Mouse (Mus musculus) kidney, embryonic 16.5 days (tissue): ENCODE results near the gene Ccdc89. TPM values are rescaled to one million over a fixed set of nuclear protein-coding genes. Genes with fewer than 3 reads are reported as not detected.

ENCODE experiments used
- ATAC-seq: fragments of 200-750 bp; cut with Nextera tagmentation; 2 replicates; pipeline ENCODE4 v1.8.0; 2017; ENCODE audit warnings: moderate TSS enrichment; ENCODE audit not compliant: low FRiP score, low TSS enrichment
- H3K27ac ChIP-seq: fragments of 300-500 bp; sonication (generic); 2 replicates; pipeline ENCODE4 v1.5.1; 2014; ENCODE audit warnings: low read length
- H3K27me3 ChIP-seq: fragments of 300-500 bp; sonication (generic); 2 replicates; pipeline ENCODE4 v1.6.1; 2014; ENCODE audit warnings: low read length, control low read depth, mixed read lengths; ENCODE audit not compliant: insufficient read depth
- H3K36me3 ChIP-seq: fragments of 300-500 bp; sonication (generic); 2 replicates; pipeline ENCODE4 v1.6.1; 2014; ENCODE audit warnings: low read length, control low read depth, mixed read lengths; ENCODE audit not compliant: insufficient read depth
- H3K4me1 ChIP-seq: fragments of 300-500 bp; sonication (generic); 2 replicates; pipeline ENCODE4 v1.6.1; 2014; ENCODE audit warnings: low read length, control low read depth, mixed read lengths; ENCODE audit not compliant: insufficient read depth
- H3K4me2 ChIP-seq: fragments of 300-500 bp; sonication (generic); replicated peaks from 2 replicates; pipeline ENCODE4 v1.6.1; 2014; ENCODE audit warnings: low read depth, low read length
- H3K4me3 ChIP-seq: fragments of 300-500 bp; sonication (generic); 2 replicates; pipeline ENCODE4 v1.5.1; 2014; ENCODE audit warnings: mild to moderate bottlenecking, low read length
- H3K9ac ChIP-seq: fragments of 300-500 bp; sonication (generic); replicated peaks from 2 replicates; pipeline ENCODE4 v1.6.1; 2014; ENCODE audit warnings: low read length
- H3K9me3 ChIP-seq: fragments of 300-500 bp; sonication (generic); 2 replicates; pipeline ENCODE4 v1.6.1; 2016; ENCODE audit warnings: low read length, control low read depth
- WGBS: fragments of 180-500 bp; shearing (Covaris S2); extraction: QIAGEN DNeasy Blood & Tissue Kit; methylation state at CpG from one replicate; pipeline ENCODE4 v1.1.7; 2014; 5-methylcytosine and 5-hydroxymethylcytosine counted together
- polyA plus RNA-seq: library from polyadenylated mRNA; unstranded; fragments of >200 nt; fragmentation: Nextera tagmentation; extraction: Ambion mirVana; gene quantifications from 2 replicates; pipeline ENCODE4 v1.2.1, GENCODE M21; 2015

Ccdc89 gene
- 1.2 and 1.3 TPM in 2 replicates for polyA plus RNA-seq

DNA sequence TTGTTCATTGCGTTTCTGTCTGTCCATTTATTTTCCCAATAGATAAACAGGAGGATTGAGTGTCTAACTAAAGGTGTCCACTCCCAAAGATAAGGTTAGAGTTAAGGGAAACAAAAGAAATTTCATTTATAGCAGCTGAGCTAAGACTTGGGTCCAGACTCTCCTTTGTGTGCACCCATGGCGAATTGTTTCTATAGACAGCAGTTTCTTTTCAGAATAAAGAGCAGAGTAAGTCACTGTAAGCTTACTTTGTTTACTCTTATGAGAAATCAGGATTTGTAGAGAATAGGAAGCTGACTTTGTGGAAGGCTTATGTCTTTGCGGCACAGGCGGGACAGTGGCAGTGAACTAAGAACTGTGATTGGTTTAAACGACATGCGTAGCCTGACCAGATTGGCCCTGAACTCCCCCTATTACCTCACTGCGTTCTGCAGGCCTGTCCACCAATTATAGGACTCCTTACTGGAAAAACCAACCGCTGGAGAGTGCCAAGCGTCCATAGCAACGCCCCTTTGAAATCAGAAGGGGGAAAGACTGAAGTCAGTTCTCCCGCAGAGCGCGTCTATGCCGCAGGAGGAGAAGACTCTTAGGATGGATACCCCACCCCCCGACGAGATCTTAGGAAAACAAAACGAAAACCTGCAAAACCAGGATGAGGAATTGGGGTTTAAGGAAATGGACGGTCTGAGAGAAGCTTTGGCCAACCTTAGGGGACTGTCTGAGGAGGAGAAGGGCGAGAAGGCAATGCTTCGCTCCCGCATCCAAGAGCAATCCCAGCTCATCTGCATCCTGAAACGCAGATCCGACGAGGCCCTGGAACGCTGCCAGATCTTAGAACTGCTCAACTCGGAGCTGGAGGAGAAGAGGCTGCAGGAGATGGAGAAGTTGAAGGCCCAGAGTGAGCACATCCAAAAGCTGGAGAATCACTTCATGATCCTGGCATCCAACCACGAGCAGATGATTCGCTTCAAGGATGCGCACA lies at the start of gene Ccdc89:
Gene Ccdc89, plus strand, starts transcription at position 558 of the 982 bp plus-strand sequence.
- ATAC-seq, result peak; percentile 100
- 0 out of 2 replicates have a peak, but pooled peaks cover 2% of the 10 kb centered on the region for H3K27me3 ChIP-seq

GRCm38 (mm10) chr7:90384411-90384810 lies 42.0 kb upstream of the Ccdc89 start:
- WGBS, result 71% methylated on average over 2 of the region's 2 CpGs
- H3K9ac ChIP-seq, result no peak overlapping the region
- no peak overlapping the region for H3K27ac ChIP-seq
- H3K4me1 ChIP-seq, result 0 out of 2 replicates have a peak, but pooled peaks cover 4% of the 10 kb centered on the region
- H3K4me3 ChIP-seq, result no peak overlapping the region
- H3K4me2 ChIP-seq, result no peak overlapping the region
- H3K36me3 ChIP-seq, result no peaks in the 10 kb centered on the region
- H3K27me3 ChIP-seq, result no peaks in the 10 kb centered on the region
- ATAC-seq, result no peak; the same call in 1 of the 2 replicates
- H3K9me3 ChIP-seq, result no peaks in the 10 kb centered on the region

More for the DNA sequence above, at the start of gene Ccdc89:
- Histone ChIP-seq H3K4me3 (peak within 1 kb of the TSS; percentile 48), H3K9me3 (no peaks in the 10 kb centered on the region), H3K9ac (peak within 1 kb of the TSS; percentile 59), H3K4me2 (peak within 1 kb of the TSS; percentile 70), H3K4me1 (no peaks in the 10 kb centered on the region), H3K36me3 (no peaks in the 10 kb centered on the region), H3K27ac (0 out of 2 replicates have a peak within 1 kb of the TSS, but pooled peaks have one; percentile 38)
- WGBS, result 20% methylated on average over 29 of the region's 29 CpGs

GRCm38 (mm10) chr7:90386885-90387459 lies 39.4 kb upstream of the Ccdc89 start:
- Histone ChIP-seq H3K4me3 (no peak overlapping the region), H3K9me3 (no peaks in the 10 kb centered on the region), H3K9ac (no peak overlapping the region), H3K4me2 (peak overlapping the region; percentile 26), H3K36me3 (no peaks in the 10 kb centered on the region), H3K27ac (no peak overlapping the region), H3K4me1 (0 out of 2 replicates have a peak, but pooled peaks cover 4% of the 10 kb centered on the region), H3K27me3 (no peaks in the 10 kb centered on the region)
- 13% methylated on average over 8 of the region's 8 CpGs for WGBS
- peak; percentile 54; the same call in 1 of the 2 replicates for ATAC-seq

DNA sequence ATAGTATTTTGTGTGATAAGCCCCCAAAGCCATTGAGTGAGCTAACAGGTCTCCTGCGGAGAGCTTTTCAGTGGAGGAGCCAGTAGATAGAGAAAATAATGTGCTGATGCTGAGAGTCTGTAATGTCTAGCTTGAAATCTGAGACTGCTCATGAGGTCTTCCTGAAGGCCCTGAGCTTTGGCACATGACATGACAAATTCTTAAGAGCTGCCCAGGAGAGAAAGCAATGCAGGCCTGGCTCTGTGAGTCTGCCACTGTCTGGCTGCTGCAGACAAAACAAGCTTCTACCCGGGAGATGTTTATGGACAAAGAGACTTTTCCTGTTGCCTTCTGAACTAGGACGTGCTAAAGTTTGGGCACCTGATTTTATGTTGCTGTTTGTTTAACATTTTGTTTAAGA lies 36.6 kb upstream of the Ccdc89 start:
- H3K9ac ChIP-seq, result no peak overlapping the region
- H3K27ac ChIP-seq, result no peak overlapping the region
- no peaks in the 10 kb centered on the region for H3K27me3 ChIP-seq
- no peak overlapping the region for H3K4me3 ChIP-seq
- H3K4me2 ChIP-seq, result no peak overlapping the region
- no peaks in the 10 kb centered on the region for H3K9me3 ChIP-seq
- H3K4me1 ChIP-seq, result 0 out of 2 replicates have a peak, but pooled peaks cover 4% of the 10 kb centered on the region
- no peak for ATAC-seq
- 49% methylated on average over 3 of the region's 3 CpGs for WGBS
- no peaks in the 10 kb centered on the region for H3K36me3 ChIP-seq

DNA sequence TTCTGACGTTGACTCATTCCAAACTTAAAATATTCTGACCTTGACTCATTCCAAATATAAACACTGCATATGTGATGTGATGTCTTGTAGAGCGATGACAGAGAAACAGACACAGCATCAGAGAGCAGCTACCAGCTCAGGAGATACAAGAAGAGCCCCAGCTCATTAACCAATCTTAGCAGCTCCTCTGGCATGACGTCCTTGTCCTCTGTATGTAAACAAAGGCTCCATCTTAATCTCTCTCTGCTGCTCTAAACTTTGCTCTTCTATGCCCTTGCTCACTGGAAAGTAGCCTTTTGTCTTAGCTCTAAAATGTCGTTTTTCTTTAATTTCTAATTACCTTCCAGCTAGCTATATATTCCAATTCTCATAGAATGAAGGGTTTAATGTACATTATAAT lies 31.3 kb upstream of the Ccdc89 start:
- H3K4me3 ChIP-seq, result no peak overlapping the region
- no peaks in the 10 kb centered on the region for H3K36me3 ChIP-seq
- no peak overlapping the region for H3K9ac ChIP-seq
- H3K9me3 ChIP-seq, result no peaks in the 10 kb centered on the region
- H3K27me3 ChIP-seq, result no peaks in the 10 kb centered on the region
- no peak overlapping the region for H3K4me2 ChIP-seq
- 51% methylated on average over 4 of the region's 4 CpGs for WGBS
- H3K27ac ChIP-seq, result no peak overlapping the region
- no peaks in the 10 kb centered on the region for H3K4me1 ChIP-seq
- ATAC-seq, result no peak

DNA sequence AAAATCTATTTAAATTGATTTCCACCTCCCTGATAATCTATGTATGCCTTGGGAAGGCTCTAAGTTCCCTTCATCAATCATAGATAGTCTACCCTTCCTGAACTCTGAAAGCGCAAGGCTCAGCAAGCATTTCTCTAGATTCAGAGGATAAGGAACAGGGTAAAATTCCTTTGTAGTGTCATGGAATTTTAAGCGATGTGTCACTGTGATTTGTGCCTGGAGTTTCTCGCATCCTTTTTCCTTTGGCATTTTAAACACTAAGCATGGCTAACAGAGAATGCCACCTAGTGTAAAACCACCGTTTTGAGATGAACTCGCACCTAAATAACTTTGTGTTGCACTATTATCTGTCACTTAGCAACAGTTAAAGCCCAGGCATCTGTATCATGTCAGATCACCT lies 30.4 kb upstream of the Ccdc89 start:
- Histone ChIP-seq H3K4me2 (no peak overlapping the region), H3K27me3 (no peaks in the 10 kb centered on the region), H3K9me3 (no peaks in the 10 kb centered on the region), H3K36me3 (no peaks in the 10 kb centered on the region), H3K27ac (no peak overlapping the region), H3K9ac (no peak overlapping the region), H3K4me1 (no peaks in the 10 kb centered on the region), H3K4me3 (no peak overlapping the region)
- WGBS, result 72% methylated on average over 5 of the region's 5 CpGs
- no peak for ATAC-seq

DNA sequence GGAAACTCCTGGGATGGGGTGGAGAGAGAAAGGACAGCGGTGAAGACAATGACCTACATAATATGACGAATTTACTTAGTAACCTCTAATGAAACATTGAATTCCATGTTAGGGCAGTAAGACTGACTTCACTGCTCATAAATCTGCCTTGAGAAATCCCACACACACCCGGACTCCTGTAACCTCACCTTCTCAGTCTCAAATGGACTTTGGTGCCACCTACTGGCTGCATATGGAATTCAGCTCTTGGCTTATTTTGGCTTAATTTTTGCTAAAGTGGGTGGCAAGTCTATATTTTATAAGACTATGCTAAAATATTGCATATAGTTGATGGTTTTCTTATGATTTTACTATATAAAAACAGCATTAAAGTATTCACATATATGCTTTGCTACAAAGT lies 16.4 kb upstream of the Ccdc89 start:
- no peak overlapping the region for H3K9ac ChIP-seq
- 41% methylated on average over 3 of the region's 3 CpGs for WGBS
- no peaks in the 10 kb centered on the region for H3K27me3 ChIP-seq
- H3K4me2 ChIP-seq, result no peak overlapping the region
- no peaks in the 10 kb centered on the region for H3K9me3 ChIP-seq
- no peaks in the 10 kb centered on the region for H3K36me3 ChIP-seq
- ATAC-seq, result no peak
- H3K4me3 ChIP-seq, result no peak overlapping the region
- H3K27ac ChIP-seq, result no peak overlapping the region
- H3K4me1 ChIP-seq, result 0 out of 2 replicates have a peak, but pooled peaks cover 2% of the 10 kb centered on the region

DNA sequence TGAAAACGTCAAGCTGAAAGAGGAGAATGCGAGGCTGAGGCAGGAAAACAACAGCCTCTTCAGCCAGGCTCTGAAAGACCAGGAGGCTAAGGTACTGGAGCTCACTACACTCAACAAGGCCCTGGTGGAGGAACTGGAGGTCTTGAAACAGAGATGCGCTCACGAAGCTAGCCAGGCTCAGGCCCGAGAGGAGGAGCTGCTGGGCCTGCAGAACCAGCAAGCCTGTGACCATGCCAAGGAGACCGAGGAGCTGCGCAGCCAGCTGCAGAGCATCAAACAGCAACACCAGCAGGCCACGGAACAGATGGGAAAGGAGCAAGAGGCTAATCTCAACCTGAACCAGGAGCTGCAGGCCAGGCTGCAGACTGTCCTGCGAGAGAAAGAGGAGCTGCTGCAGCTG lies 629 bp downstream of the Ccdc89 start:
- H3K27ac ChIP-seq, result no peak overlapping the region
- no peaks in the 10 kb centered on the region for H3K36me3 ChIP-seq
- H3K4me1 ChIP-seq, result no peaks in the 10 kb centered on the region
- 58% methylated on average over 9 of the region's 9 CpGs for WGBS
- 0 out of 2 replicates have a peak overlapping the region, but pooled peaks have one; percentile 48 for H3K4me3 ChIP-seq
- no peaks in the 10 kb centered on the region for H3K9me3 ChIP-seq
- H3K27me3 ChIP-seq, result 0 out of 2 replicates have a peak, but pooled peaks cover 2% of the 10 kb centered on the region
- H3K4me2 ChIP-seq, result peak overlapping the region; percentile 70
- no peak for ATAC-seq
- H3K9ac ChIP-seq, result no peak overlapping the region; the same call in 1 of the 2 replicates

DNA sequence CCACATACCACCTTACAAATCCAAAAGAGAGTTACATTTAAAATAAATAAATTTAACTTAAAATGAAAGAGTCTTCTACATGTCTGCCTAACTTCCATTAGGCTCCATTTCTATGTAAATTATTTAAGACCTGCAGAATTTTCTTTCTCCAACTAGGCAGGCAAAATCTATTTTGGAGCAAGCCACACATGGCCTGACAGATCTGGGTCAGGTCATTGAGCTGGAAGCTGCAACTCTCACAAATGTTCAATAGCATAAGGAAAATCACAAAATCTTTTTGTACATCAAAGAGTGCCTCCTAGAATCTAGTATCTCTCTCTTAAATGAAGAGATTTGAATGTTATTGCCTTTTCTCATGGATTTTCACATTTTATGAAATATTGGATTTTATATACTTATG lies 5.8 kb downstream of the Ccdc89 start:
- ATAC-seq, result no peak
- Histone ChIP-seq H3K4me3 (no peak overlapping the region), H3K36me3 (no peaks in the 10 kb centered on the region), H3K4me2 (no peak overlapping the region), H3K9me3 (no peaks in the 10 kb centered on the region), H3K27ac (no peak overlapping the region), H3K27me3 (0 out of 2 replicates have a peak, but pooled peaks cover 2% of the 10 kb centered on the region), H3K4me1 (no peaks in the 10 kb centered on the region), H3K9ac (no peak overlapping the region)
